Mouse (Mus musculus) 416B (cell line): Measurements from ENCODE around the gene Olfr792.

Experiments
- DNase-seq: peaks from one replicate; pipeline ENCODE4 v3.0.0; 2011; ENCODE audit warnings: low read depth

Olfr792 gene

DNA sequence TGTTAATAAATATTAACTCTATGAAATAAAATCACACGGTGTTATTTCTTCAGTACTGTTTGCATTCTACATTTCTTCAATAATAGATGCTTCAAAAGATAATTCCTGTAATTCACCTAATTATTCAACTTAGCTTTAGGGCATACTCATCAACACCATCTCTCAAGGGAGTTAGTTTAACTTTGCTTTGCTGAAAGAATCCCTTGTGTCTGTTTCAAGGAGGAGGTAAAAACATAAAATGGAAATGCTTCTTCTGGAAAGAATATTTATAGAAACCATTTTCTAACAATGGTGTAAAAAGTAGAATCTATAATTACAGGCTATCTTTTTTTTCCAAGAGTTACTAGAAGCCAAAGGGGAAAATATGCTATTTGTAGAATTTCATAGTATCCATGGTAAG is at the start of gene Olfr792:
TSS of gene Olfr792 (plus strand) at position 301 of the 400 bp plus-strand sequence.
- no peak for DNase-seq

- DNase-seq = no peak
Observed at GRCm38 (mm10) chr10:129490101-129490500, 48.9 kb upstream of the Olfr792 start.

- DNase-seq = no peak
Observed at GRCm38 (mm10) chr10:129498192-129498591, 40.8 kb upstream of the Olfr792 start, which contains the start of gene Olfr790. Olfr790 (plus strand) TSS chr10:129498492.

- DNase-seq = no peak
Observed at GRCm38 (mm10) chr10:129521492-129521891, 17.5 kb upstream of the Olfr792 start, which contains the start of gene Olfr791. Olfr791 (plus strand) TSS chr10:129521792.

DNA sequence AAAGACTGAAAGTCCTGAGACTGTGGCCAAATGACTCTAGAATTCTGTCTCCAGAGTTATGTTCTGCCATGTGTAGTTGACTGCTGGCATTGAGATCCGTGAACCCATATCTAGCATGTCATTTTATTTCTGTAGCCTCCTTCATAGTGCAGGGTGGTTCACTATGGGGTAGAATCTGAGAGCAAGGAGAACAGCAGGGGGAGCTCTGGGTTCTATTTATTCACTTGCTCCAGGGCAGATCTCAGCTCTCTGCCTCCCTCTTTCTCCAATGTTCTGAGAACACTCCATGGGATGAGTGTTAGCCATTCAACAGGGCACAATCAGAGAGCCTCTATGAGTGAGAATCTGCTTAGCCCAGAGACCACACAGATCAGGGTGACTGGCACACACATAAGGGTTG is 10.4 kb downstream of the Olfr792 start:
- peak; percentile 25 for DNase-seq

GRCm38 (mm10) chr10:129567355-129567754 is 28.4 kb downstream of the Olfr792 start, which contains the start of gene Olfr794:
Olfr794 (plus strand) TSS chr10:129567655.
- DNase-seq = no peak

GRCm38 (mm10) chr10:129577066-129577465 is 38.1 kb downstream of the Olfr792 start:
- DNase-seq = no peak
